Mouse (Mus musculus): ENCODE measurements around the gene Lbx2.
A peak's percentile ranks its signal among the peaks of the same experiment; 100 is the strongest.

Lbx2 gene

DNA sequence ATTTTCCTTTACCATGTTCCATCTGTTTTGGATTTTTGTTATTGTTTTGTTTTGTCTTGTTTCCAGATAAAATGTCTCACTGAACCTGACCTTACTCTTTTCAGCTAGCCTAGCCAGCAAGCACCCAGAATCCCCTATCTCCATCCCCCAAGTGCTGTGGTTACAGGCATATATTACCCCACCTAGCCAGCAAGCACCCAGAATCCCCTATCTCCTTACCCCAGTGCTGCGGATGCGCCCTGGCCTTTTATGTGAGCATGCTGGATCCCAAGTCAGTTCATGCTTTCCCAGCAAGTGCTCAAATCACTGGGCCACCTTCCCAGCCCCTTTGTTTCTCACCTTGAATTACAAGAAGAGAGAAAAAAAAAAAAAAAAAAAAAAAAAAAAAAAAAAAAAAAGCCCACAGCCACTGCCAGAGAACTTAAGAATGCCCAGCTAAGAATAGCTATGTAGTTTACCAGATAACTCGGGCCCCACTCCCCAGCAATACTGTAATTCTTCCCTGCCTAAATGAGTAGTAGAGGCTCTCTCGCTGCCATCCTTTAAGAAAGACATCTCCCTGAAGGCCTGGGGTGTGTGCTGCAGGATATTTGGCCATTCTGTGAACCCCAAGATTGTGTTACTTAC, 25.5 kb downstream of the Lbx2 start:
- DNase-seq (ENCODE audit: low spot score) = no peak

DNA sequence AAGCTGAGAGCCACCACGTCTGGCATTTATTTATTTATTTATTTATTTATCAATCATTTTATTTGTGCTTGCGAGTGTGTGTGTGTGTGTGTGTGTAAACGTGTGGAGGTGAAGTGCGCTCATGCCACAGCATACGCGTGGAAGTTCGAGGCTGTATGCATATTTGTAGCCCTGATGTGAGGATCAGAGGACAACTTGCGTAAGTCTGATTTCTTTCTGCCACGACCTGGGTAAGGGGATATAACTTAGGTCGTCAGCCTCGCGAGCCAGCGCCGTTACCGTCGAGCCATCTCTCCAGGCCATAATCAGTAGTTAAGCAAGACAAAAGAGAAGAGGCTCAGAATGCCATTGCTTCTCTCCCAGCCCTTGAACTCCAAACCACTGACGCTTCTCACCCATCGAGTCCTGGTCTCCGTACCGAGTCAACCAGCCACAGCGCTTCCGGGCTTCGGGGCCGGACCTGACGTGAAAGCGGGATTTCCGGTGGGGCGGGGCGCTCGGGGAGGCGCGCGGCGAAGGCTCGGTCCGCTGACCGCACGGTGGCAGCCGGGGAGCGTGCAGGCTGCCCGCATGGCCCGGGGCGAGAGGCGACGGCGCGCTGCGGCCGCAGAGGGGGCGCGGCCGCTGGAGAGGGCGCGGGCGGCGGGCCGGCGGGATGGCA, 29.0 kb downstream of the Lbx2 start, which contains the start of gene Mogs:
Mogs (plus strand) TSS at position 486 of the 661 bp plus-strand sequence.
- peak; percentile 86 for DNase-seq (ENCODE audit: low spot score)

DNA sequence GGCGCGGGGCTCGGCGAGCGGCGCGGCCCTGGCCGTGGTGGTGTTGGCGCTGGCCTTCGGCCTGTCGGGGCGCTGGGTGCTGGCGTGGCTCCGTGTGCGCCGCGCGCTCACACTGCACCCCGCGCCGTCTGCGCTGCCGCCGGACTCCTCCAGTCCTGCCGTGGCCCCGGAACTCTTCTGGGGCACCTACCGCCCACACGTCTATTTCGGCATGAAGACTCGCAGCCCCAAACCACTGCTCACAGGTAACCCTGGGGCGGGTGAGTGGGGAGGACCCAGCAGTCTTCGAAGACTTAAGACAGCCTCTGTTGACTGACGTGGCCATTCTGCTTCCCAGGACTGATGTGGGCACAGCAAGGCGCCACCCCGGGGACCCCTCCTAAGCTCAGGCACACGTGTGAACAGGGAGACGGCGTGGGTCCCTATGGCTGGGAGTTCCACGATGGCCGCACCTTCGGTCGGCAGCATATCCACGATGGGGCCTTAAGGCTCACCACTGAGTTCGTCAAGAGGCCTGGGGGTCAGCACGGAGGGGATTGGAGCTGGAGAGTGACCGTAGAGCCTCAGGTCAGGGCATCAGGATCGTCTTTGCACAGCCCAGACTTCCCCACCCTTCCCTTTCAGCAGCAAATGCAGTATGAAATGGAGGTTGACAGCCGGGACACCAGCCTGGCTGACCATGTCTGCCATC, 29.7 kb downstream of the Lbx2 start:
- DNase-seq (ENCODE audit: low spot score) = no peak

DNA sequence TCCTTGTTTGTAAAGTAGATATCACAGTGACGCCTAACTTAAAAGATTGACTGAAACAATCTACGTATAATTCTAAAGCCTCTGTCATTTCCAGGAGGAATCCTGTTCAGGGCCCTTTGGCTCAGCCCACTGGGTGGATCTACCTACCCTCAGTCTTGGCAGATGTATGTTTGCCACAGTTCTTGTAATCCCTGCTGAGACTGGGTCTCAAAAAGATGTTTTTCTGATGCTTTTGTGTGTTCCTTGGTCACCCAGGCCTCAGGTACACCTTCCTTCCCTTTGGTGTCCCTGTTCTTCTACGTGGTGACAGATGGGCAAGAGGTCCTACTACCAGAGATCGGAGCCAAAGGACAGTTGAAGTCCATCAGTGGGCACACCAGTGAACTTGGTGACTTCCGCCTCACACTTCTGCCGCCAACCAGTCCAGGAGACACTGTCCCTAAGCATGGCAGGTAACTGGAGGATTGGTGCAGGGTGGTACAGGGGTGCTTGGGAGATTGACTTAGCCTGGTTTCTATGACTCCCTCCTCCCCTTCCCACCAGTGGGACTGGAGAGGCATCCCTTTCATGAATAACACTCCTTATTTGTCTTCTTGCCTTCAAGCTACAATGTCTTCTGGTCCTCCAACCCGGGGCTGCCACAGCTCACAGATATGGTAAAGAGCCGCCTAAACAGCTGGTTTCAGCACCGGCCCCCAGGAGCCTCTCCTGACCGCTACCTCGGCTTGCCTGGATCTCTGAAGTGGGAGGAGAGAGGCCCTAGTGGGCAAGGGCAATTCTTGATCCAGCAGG, 30.4 kb downstream of the Lbx2 start:
- no peak for DNase-seq (ENCODE audit: low spot score)

DNA sequence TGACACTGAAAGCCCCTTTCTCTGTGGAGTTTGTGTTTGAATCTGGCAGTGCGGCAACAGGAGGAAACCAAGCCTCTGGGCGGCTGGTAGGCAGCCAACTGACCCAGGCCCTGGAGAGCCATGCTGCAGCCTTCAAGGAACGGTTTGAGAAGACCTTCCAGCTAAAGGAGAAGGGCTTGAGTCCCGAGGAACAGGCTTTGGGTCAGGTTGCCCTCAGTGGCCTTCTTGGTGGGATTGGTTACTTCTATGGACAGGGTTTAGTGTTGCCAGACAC, 30.9 kb downstream of the Lbx2 start:
- no peak for DNase-seq (ENCODE audit: low spot score)

DNA sequence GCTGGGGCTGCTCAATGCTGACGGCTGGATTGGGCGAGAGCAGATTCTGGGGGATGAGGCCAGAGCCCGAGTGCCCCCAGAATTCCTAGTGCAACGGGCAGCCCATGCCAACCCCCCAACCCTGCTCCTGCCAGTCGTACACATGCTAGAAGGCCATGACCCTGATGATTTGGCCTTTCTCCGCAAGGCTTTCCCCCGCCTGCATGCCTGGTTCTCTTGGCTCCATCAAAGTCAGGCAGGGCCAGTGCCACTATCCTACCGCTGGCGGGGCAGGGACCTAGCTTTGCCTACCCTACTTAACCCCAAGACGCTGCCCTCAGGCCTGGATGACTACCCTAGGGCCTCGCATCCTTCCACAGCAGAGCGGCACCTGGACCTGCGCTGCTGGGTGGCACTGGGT, 31.4 kb downstream of the Lbx2 start:
- DNase-seq (ENCODE audit: low spot score) = no peak

DNA sequence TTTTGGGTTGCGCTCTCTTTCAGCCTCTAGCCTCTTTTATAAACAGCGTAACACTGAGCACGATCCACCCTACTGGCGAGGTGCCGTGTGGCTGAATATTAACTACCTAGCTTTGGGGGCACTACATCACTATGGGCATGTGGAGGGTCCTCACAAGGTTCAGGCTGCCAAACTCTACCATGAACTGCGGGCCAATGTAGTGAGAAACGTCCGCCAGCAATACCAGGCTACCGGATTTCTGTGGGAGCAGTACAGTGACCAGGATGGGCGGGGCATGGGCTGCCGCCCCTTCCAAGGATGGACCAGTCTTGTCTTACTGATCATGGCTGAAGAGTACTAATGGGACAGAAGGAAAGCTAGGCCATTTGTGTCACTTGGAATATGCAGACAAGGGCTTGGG, 32.2 kb downstream of the Lbx2 start:
- no peak for DNase-seq (ENCODE audit: low spot score)

DNA sequence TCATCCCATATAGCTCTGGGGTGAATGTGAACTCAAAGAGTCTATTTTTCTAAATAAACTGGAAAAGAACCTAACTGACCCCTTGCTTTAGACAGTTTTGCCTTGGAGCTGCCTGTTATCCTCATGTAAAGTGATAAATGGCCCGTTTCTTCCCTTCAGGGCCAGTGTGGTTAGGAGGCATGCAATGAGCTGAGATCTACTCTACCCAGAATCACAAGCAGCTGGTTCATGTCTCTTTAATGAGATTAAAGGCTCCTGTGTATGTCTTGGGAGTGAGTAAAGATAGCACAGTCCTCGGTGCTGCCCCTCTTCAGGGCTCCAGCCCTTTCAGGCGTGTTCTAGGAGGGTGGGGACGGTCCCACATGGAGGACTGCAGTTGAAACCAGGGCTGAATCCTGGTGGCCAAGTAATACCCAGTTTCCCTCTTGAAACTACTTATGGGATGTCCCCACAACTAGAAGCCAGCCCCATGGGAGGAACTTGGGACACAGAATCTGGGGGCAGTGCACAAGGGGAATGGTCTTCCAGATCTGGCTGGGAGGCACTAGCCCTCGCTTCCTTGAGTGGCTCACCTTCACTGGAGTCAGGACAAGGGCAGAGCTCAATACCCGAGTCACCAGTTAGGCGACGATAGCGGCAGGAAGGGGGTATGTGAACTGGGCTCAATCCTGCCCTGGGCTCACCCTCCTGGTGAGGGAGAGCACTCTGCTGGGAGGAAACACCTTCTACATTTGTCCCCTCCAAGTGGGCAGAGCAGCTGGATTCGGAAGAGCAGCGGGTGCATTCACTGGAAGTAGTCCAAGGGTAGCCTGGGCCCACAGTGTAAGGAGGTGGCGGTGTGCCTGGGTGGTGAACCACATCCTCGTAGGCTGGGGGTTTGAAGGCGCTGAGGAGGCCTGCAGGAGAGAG, 32.9 kb downstream of the Lbx2 start:
- DNase-seq (ENCODE audit: low spot score) = no peak

DNA sequence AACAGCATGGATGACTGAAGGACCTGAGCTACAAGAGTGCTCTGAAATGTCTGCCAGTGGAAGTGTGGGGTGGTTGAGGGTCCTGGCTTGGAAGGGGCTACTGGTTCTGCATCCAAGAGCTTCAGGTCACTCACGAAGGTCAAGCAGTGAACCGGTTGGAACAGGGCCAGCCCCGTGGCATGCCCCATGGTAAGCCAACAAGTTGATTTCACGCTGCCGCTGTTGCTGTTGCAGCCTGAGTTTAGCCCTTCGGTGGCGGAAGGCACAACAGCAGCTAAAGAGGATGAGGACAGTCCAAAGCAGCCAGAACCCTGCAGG, 33.5 kb downstream of the Lbx2 start:
- DNase-seq (ENCODE audit: low spot score) = no peak

DNA sequence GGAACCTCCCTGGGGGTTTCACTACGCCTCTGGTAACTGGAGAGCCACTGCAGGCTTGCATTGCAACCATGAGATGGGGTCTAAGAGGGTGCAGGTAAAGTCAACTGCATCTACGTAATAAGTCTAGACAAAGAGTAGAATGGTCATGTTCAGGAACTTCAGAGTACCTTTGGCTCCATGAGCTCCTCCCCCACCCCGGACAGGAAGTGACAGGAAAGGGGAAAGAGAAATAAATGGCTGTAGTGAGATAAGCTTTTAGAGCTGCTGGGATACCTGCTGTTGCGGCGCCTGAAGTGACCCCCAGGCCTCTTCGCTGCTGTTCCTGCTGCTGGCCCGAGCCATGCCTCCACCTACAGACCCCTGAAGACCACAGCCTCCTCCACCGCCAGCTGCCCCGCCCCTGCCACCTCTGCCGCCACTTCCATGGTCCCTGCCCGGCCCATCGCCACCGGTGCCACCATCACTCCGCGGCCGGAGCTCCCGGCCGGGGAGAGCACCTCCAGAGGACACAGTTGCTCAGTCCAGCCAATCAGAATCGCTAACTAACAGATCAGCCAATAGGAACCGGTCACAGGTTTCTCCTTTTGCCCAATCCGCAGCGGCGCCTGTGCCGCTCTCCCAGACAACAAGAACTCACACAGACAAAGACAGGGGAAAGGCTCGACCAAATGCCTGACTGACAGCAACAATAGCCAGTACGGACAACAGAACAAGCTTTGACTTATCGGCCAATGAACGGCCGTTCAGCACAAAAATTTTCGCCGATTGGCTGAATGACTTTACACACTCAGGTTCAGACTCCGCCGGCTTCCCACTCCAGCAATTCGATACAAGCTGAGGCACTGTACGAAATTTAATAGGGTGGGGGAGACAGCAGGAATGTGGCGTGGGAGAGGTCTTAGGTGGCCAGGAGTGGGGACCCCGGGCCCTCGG, 35.0 kb downstream of the Lbx2 start, which contains the start of gene Wbp1:
Wbp1 (minus strand) TSS at position 630 of the 933 bp plus-strand sequence.
- DNase-seq (ENCODE audit: low spot score) = peak; percentile 97

DNA sequence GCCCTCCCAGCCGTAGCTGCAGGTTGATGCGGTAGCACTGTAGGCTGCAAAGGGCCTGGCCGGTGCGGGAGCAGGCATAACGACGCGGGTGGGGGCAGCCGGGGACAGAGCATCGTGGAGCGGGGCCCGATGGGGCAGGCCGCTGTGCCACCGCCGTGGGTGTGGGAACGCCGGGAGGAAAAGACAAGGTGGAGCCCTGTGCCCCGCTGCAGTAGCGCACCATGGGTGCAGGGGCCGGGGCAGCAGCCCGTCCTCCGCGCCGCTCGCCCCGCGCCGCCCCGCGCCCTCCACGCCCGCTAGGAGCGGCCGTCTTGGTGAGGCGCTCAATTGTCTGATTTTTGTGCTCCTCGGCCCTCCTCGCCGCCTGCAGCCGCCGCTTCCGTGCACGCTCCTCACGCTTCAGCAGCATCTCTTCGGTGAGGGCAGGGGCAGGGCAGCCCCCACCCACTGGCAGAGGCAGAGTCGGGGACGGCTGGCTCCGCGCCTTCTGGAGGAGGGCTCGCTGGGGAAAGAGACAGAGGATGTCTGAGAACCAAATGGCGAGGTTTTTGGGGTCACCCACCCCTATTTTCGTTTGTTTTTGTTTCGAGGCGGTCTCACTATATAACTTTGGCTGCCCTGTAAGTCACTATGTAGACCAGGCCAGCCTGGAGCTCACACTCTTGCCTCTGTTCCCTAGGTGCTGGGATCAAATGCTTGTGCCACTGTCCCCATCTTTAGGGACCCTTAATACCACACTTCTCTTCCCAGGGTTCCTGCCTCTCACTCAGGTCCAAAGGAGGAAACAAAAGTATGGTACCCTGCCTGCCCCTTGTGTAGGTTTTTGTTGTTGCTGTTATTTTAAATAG, 35.9 kb downstream of the Lbx2 start:
- no peak for DNase-seq (ENCODE audit: low spot score)

DNA sequence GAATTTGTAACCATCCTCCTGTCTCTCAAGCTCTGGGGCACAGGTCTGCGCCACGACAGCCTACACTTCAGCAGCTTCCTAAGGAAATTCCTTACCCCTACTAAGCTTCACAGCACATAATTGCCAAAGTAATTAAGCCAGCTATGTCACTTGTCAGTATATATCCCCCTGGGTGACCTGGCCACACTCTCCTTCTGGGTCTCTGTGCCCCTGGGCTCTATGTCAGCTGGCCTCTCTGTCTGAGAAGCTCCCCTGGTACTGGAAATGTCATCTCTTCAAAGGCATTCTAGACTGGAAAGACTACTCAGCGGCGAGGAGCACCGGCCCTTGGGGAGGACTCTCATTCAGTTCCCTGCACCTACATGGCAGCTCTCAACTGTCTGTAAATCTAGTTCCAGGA, 36.8 kb downstream of the Lbx2 start:
- no peak for DNase-seq (ENCODE audit: low spot score)

DNA sequence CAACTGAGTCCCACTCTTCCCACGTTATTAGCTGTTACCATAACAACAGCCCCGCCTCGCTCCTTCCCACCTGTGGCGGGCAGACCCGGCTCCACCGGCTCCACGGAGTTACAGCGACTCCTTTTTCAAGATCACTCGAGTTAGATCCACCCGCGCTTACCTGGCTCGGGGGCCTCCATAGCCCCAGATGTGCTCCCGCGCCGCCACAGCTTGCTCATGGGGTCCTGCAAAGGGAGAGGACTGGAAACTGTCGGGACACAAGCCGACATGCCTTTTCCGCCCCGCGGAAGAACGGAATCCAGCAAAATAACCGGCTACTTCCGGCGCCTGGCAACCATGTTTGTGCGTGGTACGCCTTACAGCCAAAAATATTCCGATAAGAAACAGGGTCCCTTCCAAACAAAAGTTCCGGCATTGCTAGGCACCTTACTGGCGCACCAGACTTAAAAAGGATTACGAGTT, 38.7 kb downstream of the Lbx2 start:
- peak; percentile 94 for DNase-seq (ENCODE audit: low spot score)

DNA sequence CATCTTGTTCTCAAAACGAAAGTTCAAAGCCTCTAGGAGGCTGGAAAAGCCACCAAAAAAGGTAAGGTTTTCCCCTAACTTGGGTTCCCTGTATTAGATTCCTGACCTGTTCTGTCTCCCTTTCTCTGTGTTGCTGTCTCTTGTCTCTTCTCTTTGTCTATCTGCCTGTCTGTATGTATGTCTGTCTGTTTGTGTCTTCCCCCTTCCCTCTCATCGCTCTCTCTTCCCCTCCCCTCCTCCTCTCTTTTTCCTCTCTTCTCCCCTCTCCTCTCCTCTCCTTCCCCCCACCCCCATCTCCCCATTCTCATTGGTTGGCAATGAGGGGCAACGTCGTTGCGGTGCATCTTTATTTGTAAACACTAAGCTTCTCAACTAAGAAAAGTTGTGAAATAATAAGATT, 39.2 kb downstream of the Lbx2 start, which contains the start of gene Ino80b:
Ino80b (minus strand) TSS at position 101 of the 400 bp plus-strand sequence.
- DNase-seq (ENCODE audit: low spot score) = no peak

DNA sequence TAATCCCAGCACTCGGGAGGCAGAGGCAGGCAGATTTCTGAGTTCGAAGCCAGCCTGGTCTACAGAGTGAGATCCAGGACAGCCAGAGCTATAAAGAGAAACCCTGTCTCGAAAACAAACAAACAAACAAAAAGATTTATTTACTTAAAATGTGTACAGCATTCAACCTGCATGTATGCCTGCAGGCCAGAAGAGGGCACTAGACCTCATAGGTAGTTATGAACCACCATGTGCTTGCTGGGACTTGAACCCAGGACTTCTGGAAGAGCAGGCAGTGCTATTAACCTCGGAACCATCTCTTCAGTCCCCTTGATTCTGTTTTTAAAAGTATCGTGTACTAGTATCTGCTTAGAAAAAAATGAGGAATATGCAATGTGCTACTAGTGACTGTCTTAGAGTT, 41.3 kb downstream of the Lbx2 start:
- DNase-seq (ENCODE audit: low spot score) = no peak

DNA sequence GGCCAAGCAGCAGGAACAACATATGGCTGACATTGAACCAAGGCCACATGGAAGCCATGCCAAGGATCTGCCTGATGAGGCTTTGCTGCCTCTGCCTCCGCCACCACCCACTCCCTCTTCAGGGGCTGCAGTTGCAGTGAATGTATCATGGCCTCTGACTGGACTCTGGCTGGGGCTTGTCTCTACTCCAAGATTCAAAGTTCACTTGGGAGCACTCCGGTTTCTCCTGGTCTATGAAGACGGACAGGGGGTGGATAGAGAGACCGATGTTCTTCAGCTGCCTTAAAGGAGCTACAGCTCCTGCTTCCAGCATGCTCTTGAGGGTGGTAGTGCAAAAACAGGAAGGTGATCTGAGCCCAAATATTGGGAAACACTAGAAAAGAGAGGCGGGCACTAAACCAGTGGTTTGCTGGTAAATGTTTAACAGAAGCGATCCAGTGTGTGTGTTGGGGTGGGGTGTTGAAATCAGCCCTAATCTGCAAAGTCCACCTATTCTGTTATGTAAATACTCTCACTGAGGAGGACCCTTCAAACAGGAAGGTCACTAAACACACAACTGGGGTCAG, 45.4 kb downstream of the Lbx2 start:
- DNase-seq (ENCODE audit: low spot score) = no peak

DNA sequence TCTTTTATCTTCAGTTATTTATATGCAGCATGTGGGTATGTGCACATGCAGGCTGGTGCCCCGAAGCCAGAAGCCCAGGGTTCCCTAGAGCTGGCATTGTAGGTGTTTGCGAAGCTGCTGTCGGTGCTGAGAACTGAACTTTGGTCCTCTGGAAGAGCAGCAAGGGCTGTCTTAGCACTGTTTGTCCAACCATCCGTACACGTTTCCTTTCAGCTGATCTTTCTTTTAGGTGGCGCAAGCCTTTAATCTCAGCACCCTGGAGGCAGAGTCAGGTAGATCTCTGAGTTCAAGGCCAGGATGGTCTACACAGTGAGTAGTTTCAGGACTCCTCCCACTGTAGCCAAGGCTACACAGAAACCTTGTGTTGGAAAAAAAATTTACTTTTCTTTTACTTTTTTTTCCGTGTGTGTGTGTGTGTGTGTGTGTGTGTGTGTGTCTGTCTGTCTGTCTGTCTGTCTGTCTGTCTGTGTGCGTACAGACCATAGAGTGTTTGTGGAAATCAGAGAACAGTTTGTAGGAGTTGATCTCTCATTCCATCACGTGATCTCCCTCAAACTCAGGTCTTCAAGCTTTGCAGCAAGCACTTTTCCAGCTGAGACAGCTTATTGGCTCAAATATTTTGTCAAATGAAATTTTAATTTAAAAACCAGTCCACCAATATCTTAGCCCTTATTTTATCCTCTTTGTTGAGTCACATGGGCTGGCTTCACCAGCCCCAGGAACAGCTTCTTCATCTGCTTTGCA, 46.2 kb downstream of the Lbx2 start:
- DNase-seq (ENCODE audit: low spot score) = no peak

DNA sequence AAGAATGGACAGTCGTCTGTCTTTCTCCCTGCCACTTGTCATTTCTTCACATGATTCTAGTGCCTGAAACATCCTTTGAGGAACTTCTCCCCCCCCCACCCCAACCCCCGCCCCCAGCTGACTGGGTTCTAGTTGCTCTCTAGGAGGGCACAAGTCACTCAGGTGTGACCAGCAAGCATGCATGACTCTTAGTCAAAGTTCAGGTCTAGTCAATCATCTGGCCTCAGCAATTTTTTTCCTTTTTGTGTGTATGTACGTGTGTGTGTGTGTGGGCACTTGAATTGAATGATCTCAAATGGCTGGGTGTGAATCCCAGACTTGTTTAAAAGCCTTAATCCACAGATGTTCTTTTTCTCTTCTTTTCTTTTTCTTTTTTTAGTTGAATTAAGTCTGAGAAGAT, 48.1 kb downstream of the Lbx2 start:
- DNase-seq (ENCODE audit: low spot score) = no peak
